Mouse (Mus musculus): ENCODE measurements around the gene Herpud1.

The Herpud1 gene

DNA sequence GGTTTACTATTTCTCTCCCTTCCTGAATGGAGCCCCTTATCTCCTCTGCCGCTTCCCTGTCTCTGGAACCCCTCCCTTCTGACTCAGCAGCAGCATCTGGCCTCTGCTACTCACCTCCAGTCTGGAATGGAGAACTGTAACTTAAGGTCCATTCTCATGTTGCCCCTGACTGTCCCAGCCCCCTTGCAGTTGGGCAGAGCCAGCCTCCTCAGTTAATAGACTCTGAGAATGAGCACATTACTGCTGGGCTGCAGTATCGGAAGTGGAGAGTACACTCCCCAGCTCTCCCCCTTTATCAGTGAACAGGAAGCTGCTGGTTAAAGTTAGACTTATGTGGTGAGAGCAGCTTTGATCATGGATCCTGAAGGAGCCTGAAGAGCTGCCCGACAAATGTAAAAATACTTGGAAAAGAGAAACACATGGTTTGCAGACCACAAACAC is 10.7 kb upstream of the Herpud1 start:
- in situ Hi-C loops (cut with MboI, MseI): no loop called here

- in situ Hi-C loops (cut with MboI, MseI): no loop called here
Measured at GRCm38 (mm10) chr8:94376176-94376575, 10.1 kb upstream of the Herpud1 start.

DNA sequence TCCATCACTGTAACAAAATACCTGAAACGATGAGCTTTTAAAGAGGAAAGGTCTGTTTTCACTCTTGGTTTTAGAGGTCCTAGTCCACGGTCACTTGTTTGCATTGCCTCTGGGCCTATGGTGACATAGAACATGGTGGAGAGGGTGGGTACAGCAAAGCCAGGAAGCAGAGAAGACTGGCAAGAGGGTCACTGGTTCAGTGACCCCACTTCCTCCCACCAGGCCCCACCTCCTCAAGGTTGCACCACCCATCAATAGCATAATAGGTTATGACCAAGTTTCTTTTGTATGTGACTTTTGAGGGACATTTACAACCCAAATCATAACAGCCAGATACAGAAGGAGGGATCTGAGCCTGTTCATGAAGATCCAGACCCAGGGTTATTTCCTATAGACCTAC is 9.7 kb upstream of the Herpud1 start:
- in situ Hi-C loops (cut with MboI, MseI): no loop called here

DNA sequence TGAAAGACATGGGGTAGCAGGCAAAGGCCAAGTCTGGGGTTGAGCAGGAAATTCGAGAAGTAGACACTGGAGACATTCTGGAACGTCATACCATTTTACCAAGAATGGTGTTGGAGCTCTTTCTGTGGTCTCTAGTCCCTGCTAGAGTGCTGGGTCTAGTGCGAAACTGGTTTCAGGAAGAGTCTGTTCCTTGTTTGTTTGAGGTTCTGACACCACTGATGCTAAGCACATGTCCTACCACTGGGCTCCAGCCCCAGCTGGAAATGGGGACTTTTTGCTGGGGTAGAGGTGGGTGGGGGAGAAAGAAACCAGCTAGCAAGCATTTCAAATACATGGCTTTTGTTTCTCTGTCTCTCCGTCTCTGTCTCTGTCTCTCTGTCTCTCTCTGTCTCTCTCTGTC is 9.2 kb upstream of the Herpud1 start:
- in situ Hi-C loops (cut with MboI, MseI): no loop called here

- in situ Hi-C loops (cut with MboI, MseI): no loop called here
Measured at GRCm38 (mm10) chr8:94377714-94378205, 8.5 kb upstream of the Herpud1 start.

GRCm38 (mm10) chr8:94378763-94379415 is 7.3 kb upstream of the Herpud1 start:
- in situ Hi-C loops (cut with MboI, MseI): no loop called here

DNA sequence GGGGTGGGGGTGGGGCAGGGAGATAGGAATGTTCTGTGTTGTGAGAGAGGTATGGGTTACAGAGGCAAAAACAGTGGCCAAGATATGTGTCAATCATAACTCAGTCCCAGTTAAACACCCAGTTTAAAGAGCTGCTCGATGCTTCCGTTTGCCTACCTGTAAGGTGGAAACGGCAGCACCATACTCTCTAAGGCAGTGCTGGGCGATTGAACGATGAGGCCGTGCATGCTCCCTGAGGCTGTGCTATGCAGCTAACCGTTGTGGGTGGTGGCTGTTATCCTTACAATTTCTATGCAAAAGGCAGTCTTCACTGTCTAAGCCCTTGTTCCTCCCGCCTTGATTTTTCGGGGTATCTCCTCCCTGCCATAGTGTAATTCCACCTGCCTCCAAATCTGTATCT is 6.6 kb upstream of the Herpud1 start:
- in situ Hi-C loops (cut with MboI, MseI): no loop called here

DNA sequence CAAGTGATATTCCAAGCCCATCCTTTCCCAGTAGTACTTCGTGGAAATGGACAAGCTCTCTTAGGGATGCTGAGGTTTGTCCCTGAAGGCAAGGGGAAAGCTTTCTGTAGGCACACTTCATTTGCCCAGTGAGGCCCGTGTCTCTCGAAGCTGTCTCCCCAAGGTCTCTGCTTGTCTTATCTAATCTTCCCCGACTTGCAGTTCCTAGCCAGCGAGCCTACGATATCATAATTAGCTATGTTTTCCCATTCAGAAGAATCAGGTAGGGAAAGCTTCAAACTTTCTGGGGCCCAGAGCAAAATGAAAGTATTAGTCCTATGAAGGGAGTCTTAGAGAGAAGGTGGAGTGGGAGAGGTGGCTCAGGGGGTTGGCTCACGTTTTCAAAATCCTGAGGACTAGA is 2.1 kb upstream of the Herpud1 start:
- in situ Hi-C loops (cut with MboI, MseI): no loop called here

DNA sequence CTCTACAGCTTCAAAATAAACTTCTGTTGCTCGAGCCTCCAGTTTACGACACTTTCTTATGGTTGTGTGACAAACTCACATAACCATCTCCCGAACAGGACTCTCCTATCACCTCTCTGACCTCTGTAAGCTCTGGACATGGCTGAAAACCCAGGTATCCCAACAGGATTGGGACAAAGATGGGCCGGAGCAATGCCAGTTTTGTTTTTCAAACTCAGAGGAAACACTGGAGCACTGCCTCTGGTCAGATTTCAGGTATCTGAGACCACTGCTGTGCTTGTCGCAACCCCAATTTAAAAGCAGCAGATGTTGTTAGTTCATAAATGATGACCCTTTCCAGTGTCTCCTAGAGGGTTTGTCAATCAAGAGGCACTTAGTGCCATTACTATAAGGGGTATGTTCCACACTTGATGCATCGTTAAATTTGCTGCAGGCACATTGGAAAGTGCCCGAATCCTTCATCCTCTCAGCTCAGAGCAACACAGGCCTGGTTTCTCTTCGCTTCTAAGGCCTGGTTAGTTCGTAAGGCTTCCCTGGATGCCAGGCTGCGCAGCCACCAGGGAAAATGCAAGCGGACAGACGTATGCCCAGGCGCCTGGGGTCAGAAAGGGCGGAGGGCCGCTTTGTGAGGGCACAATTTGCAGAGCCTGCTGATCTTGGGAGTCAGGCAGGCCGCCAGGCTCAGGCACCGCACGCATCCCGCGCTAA is 578 bp upstream of the Herpud1 start:
- in situ Hi-C loops (cut with MboI, MseI): no loop called here

DNA sequence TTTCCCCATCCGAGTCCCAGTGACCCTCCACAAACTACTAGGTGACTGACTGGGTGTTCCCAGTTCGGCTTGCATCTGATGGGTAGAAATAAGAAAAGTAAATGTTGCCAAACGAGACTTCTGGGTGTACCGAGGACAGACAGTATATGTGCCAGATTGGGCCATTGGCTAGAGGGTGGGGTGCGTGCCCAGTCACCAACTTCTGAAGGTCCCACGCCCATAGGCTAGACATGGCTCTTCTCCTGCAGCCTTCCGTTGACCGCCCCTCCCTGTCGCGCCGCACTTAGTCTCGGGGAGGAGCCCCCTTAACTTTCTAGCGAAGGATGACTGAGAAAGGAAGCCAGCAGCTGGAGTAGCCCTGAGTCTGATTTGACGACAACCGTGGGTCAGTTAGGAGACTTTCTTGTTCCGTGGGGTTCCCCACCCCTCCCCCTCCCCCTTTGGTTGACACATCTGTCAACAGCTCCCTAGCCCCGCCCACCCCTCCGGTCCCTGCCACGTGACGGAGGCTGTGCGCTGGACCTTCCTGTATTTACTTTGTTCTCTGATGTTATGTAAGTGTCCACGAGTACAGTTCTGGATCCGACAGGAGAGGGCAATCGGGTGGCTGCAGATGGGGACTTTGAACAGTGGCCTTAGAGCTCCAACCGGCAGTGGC is 918 bp downstream of the Herpud1 start:
- in situ Hi-C loops (cut with MboI, MseI): no loop called here

GRCm38 (mm10) chr8:94387785-94388184 is 1.5 kb downstream of the Herpud1 start:
- in situ Hi-C loops (cut with MboI, MseI): no loop called here

GRCm38 (mm10) chr8:94389531-94389930 is 3.3 kb downstream of the Herpud1 start:
- in situ Hi-C loops (cut with MboI, MseI): no loop called here

GRCm38 (mm10) chr8:94390429-94390828 is 4.2 kb downstream of the Herpud1 start:
- in situ Hi-C loops (cut with MboI, MseI): no loop called here

DNA sequence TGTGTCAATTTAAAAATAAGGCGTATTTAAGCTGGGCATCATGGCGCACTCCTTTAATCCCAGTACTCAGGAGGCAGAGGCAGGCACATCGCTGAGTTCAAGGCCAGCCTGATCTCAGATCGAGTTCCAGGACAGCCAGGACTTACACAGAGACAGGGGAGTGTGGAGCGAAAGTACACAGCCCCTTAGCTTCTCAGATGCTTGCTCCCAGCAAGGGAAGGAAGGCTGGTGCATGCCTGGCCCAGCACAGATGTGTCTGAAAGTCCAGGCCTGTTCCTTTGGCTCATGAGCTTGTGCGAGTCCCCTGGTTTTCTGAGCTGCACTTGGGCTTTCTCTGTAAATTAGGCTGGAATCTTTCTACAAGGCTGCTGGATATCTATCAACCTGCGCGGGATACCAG is 4.7 kb downstream of the Herpud1 start:
- in situ Hi-C loops (cut with MboI, MseI): no loop called here

DNA sequence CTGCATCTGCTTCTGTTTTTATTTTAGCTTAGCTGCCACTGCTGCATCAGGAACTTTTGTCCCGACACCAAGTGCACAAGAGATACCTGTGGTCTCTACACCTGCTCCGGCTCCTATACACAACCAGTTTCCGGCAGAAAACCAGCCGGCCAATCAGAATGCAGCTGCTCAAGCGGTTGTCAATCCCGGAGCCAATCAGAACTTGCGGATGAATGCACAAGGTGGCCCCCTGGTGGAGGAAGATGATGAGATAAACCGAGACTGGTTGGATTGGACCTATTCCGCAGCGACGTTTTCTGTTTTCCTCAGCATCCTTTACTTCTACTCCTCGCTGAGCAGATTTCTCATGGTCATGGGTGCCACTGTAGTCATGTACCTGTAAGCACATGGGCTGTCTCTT is 5.9 kb downstream of the Herpud1 start:
- in situ Hi-C loops (cut with MboI, MseI): no loop called here

GRCm38 (mm10) chr8:94392648-94393047 is 6.4 kb downstream of the Herpud1 start:
- in situ Hi-C loops (cut with MboI, MseI): no loop called here

DNA sequence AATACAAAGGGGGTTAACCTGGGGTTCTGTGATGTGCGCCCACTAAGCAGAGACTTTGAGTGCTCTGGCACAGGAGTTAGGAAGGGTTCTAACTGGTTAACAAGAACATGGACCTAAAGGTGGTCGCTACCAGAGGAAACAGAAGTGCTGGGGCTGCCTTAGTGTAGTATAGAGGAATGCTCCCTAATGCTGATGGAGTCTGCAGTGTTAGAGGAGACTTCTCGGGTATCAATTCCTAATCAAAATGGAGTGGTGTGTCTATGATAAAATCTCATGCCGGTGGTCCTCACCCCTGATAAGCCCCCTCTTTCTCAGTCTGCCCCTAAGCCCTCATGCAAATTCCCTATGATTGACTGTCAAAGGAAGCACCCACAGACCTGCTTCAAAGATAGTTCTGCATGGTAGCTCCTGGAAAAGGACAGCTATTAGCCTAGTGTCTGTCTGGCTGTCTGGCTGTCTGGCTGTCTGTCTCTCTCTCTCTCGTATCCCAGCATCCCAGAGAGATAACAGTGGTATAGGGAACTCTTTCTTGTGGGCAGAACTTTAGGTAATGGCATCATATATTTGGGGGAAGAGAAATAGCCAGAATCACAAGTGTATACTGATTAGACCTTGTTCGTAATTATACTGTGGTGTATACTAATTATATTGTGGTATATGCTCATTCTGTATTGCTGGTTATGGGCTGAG is 9.8 kb downstream of the Herpud1 start:
- in situ Hi-C loops (cut with MboI, MseI): no loop called here

- in situ Hi-C loops (cut with MboI, MseI): no loop called here
Measured at GRCm38 (mm10) chr8:94396964-94397657, 10.9 kb downstream of the Herpud1 start.

GRCm38 (mm10) chr8:94398587-94398986 is 12.3 kb downstream of the Herpud1 start:
- in situ Hi-C loops (cut with MboI, MseI): no loop called here

GRCm38 (mm10) chr8:94399361-94399953 is 13.2 kb downstream of the Herpud1 start:
- in situ Hi-C loops (cut with MboI, MseI): no loop called here

DNA sequence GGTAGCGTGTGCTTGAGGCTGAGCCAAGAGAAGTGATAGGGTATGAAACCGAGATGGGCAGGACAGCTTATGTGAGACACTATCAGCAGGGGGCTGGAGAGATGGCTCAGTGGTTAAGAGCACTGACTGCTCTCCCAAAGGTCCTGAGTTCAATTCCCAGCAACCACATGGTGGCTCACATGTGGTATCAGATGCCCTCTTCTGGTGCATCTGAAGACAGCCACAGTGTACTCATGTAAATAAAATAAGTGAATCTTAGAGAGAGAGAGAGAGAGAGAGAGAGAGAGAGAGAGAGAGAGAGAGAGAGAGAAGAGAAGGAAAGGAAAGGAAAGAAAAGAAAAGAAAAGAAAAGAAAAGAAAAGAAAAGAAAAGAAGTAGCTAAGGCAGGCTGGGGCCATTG is 13.7 kb downstream of the Herpud1 start:
- in situ Hi-C loops (cut with MboI, MseI): loop anchor here (5.0 kb wide), 1 partner anchor 58 kb away; no protein-coding TSS in a partner anchor
